Mouse (Mus musculus) granulocyte monocyte progenitor cell, adult 5-6 weeks (primary cell): ENCODE measurements around the gene Cdh5. TPM values are rescaled to one million over a fixed set of nuclear protein-coding genes. Genes with fewer than 3 reads are reported as not detected.

ENCODE experiments used
- ATAC-seq: replicated peaks from 2 replicates; pipeline ENCODE4 v1.8.0; 2016; ENCODE audit warnings: mild to moderate bottlenecking, moderate TSS enrichment, inconsistent platforms; ENCODE audit not compliant: poor library complexity, severe bottlenecking
- total RNA-seq, 2 experiments: library from RNA; stranded (forward) in 1 of 2; stranded (reverse) in 1 of 2; fragments of 200-712, 200-1000 nt in 1 of 2; fragments of >200 nt in 1 of 2; fragmentation: Nextera tagmentation in 1 of 2; gene quantifications; 2 replicates each; pipeline ENCODE4 v1.2.3; 2014 to 2017

The Cdh5 gene
- total RNA-seq, 2 experiments from 2014 or later, result not detected

DNA sequence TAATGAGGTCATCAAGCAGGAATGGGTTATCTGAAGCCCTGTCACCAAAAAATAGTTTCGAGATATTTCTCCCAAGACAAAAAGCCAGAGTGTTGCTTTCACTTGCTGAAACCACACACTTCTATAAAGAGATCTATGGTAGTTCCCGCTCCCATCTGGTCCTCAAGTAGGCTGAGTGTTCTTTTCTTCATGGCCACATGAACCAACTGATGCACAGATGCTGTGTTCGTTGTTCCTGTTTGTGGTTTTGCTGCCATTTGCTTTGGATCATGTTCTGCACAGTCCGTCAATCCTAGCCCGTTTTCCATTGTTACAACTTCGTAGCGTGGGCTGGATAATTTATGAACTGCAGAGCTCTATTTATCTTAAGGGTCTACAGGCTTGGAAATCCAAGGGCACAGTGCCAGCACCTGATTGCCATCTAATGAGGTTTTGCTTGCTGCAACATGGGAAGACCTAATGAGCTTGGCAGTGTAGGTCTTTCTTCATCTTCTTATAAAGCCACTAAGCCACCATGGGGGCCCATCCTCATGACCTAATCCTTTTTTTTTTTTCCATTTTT, 30.1 kb downstream of the Cdh5 start:
- peak; percentile 69 for ATAC-seq

DNA sequence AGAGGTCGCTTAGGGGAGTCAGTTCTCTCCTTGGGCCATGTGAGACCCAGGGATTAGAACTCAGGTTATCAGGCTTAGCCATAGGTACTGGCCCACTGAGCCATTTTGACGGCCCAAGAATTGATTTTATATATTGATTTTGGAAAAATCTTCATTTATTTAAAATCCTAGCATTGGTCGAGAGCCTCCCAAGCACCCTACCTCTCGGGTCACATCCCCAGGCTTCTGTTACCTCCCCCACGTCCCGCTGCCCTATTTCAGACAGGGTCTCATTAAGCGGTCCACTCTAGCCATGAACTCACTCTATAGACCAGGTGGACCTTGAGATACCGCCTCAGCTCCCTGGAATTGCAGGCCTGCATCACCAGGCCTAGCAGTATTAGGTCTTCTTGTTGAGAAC, 33.1 kb downstream of the Cdh5 start:
- ATAC-seq, result no peak

DNA sequence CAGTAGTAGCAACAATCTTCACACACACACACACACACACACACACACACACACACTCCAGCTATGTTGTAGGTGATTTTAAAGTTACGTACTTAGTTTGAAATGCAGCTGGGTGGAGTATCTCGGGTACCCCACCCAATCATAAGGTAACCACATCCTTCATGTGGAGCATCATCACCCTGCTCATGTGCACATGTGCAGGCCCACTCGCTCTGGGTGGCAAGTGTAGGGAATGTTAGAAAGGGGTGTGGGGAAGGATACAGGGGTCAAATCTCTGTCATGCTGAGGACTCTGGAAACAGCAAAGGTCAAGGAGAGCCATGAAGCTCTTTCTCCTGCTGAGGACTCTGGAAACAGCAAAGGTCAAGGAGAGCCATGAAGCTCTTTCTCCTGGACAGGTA, 34.9 kb downstream of the Cdh5 start:
- no peak for ATAC-seq

DNA sequence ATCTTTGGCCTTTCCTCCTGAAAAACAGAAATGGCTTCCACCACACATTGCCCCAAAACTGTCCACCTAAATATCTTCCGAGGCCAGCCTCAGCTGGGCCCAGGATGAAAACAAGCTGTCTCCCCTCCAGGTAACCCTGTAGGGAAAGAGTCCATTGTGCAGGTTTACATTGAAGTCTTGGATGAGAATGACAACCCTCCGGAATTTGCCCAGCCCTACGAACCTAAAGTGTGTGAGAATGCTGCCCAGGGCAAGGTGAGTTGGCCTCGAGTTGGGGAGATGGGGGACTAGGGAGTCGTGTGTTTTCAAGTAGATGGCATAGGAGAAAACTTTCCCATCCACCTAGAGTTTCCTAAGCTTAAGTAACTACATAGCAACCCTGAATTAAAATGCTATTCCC, 36.2 kb downstream of the Cdh5 start:
- no peak for ATAC-seq

DNA sequence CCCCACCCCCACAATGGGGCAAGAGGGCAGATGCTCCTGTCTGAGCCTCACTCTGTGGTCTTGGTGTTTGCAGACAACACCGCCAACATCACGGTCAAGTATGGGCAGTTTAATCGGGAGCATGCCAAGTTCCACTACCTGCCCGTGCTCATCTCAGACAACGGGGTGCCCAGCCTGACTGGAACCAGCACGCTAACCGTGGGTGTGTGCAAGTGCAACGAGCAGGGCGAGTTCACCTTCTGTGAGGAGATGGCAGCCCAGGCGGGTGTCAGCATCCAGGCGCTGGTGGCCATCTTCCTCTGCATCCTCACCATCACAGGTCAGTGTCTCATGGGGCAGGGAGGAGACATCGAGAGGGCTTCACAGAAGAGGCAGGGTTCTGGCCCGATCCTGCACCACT, 39.2 kb downstream of the Cdh5 start:
- no peak for ATAC-seq

DNA sequence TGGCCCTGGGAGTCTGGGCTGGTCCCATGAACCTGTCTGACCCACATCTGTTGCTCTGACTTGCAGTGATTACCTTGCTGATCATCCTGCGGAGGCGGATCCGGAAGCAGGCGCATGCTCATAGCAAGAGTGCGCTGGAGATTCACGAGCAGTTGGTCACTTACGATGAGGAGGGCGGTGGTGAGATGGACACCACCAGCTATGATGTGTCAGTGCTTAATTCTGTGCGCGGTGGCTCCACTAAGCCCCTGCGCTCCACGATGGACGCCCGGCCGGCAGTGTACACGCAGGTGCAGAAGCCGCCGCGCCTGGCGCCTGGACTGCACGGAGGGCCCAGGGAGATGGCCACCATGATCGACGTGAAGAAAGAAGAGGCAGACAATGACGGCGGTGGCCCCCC, 41.0 kb downstream of the Cdh5 start:
- ATAC-seq, result no peak

DNA sequence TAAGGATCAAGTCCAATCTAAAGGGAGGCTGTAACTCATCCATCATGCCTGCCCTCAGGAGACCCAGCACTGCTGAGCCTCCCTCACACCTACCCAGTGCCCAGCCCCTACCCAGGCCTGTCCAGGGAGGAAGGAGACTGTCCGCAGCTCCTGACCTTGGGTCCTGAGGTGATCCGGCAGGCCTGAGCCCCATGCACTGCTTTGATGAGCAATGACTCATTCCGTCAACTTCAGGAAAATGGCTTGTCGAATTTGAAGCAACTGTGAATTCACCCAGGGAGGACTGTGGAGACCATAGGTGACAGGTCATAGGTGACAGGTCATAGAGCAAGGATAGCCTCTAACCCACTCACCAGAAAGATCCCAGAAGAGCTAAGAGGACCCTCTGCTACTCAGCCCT, 42.0 kb downstream of the Cdh5 start:
- ATAC-seq, result no peak

DNA sequence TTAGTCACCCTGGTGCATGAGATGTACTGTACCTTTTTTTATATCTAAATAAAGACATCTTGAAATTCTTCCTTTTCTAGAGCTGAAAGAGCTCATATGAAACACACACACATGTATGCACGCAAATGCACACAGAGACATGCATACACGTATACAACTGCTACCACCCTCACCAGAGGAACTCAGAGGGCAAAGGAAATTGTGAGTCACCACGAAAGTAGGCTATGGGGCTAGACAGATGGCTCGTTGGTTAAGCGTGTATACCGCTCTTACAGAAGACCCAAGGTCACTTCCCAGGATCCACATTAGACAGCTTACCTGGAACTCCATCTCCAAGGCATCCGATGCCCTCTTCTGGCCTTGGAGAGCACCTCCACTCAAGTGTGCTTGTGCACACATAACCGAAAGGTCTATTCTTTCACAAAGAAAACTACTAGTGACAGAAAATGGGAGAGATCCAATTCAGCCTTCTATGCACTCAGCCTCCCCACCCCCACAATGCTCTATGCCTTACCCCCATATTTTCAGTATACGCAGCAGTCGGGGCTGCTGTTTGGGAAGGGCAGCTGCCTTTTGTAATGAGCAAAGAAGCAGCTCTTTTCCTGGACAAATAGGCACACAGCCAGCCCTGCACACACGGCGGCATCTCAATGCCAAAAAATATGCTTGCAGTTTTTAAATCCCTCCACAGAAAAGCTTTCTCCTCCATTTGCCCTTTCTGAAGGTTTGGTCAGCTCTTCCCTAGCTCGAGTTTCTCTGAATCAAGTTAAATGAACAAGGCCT, 43.2 kb downstream of the Cdh5 start:
- ATAC-seq, result no peak

DNA sequence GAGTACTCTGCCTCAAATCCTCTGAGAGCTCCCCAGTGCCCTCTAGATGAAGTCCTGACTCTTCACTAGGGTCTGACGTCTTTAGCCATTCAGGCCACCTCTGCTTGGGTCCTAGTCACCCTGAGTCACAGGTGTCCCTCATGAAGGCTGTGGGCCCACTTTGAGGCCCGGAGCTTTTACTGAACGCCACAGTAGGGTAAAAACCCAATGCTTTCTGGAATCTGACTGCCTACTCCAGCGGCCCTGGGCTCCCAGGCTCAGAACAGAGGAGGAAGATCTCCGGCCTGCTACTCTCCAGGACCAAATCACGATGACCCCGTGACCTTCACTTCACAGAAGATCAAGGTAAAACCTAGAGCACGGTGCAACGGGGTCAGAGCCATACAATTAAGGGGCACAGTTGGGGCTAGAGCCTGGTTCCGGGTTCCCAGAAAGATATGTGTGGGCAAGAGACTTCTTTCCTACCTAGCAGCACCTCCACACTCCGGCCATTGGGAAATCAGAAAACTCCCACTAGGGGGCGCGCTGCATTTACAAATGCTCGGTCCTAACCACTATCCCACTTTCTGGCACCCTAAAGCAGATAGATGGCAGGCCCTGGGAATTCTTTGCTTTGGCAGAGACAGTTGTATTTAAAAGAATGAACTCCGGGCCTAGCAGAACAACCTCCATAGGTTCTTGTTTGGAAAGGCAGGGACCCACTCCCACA, 44.7 kb downstream of the Cdh5 start:
- ATAC-seq, result peak; percentile 83

DNA sequence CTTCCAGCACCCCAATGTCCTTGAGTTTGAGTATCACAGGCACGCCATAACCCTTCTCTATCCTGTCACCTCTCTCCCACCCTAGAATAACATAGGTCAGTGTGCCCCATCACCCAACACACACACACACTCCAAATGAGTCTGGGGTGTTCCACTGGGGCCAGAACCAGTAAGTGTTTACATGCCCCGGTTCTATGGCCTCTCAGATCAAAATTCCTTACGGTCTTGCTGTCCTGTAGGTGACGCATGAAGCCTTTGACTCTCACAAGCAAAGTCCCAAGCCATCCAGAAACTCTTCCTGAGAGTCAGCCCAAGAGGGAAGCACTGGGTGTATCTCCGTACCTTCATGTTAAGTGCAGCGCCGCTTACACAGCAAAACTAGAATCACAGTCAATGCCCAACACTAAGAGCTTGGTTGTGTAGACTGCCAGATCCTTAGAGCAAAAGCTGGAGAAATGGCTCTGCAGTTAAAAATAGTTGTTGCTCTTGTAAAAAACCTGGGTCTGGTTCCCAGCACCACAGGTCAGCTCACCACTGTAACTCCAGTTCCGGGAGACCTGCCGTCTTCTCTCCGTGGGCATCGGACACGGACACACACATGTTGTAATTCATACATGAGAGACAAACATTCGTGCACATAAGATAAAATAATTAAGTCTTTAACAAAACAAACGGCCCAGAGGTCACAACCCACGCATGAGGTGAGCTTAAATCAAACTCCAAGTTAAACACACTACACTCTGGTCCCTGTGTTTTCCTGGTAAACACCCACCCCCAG, 45.5 kb downstream of the Cdh5 start:
- ATAC-seq, result 0 out of 2 replicates have a peak, but pooled peaks have one; percentile 19

DNA sequence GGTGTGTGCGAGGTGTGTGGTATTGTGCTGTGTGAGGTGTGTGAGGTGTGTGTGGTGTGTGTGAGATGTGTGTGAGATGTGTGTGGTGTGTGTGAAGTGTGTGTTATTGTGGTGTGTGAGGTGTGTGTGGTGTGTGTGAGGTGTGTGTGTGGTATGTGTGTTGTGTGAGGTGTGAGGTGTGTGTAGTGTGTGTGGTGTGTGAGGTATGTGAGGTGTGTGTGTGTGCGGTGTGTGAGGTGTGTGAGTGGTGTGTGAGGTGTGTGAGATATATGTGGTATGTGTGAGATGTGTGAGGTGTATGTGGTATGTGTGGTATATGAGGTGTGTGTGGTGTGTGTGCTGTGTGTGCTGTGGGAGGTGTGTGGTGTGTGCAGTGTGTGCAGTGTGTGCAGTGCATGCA, 46.5 kb downstream of the Cdh5 start:
- ATAC-seq, result no peak

DNA sequence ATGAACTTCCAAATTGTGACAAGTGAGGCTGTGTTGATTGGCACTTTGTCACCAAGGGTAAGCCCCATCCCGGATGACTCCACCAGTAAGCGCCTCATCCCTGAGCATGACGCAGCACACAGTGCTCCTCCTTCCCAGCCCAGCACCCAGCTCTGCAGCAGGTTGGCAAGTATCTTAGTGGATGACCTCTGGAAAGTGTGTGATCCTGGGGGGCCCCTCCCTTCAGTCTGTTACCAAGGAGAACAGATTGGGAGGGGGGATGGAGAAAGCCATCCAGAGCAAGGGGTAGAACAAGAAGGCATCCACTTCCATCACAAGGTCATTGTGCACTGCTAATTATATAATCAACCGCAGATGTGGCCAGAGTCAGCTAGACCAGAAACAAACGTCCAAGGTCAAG, 59.3 kb downstream of the Cdh5 start:
- no peak for ATAC-seq

DNA sequence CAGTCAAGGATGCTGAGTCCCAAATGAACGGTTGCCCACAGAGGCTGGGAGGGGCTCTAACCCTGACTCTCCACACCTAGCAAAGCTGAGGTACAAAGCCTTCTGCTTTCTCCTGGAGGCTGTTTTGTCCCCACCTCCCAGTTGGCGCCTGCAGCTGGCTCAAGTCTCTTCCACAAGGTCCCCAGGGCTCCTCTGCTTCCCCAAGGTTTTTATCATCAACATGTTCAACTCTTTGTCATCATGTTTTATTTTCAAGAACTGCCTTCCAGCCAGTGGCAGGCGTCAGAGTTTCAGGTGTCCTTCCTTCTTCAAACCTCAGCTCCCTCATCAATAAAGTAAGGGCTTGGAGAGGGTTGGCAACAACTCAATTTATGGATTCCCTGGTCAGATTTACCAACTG, 68.0 kb downstream of the Cdh5 start:
- no peak for ATAC-seq

DNA sequence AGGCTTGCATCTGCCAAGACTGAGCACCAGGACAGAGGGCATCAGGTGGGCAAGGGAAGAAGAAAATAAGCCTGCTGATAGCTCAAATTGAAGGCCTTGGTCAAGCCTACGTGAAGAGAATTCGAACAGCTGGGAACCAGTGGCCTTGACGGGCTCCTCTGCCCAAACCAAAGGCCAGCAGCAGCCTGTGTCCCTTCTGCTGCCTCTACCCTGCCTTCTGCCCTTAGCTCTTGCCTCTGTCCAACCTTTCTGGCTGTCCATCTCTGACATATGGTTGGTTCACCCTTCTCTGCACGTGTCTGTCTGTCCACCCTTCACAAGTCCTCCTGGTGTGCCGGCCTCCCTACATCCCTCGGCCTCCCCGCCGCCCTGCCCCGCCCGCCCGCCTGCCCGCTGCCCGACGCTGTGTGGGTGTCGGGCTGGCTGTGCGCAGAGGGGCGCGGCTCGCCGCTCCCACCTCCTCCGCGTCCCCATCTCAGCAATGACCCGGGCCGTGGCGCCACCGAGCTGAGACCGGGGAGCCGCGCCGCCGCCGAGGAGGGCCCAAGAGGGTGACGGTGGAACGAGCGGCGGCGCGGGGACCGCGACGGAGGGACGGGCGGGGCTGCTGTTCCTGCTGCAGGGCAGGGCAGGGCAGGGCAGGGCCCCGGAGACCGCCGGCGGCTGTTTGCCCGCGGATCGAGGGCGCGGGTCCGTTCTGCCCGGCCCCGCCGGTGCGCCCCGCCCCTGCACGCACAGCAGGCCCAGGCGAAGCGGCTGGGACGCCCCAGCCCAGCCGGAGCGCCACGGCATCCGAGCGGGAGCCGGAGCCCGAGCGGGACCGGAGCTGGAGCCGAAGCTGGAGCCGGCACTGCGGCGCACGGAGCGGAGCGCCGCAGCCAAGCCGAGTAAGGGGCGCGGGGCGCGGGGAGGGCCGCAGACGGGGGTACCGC, 69.0 kb downstream of the Cdh5 start, which contains the start of gene Bean1:
Gene Bean1 (plus strand): TSS at position 325 of the 932 bp plus-strand sequence.
- peak; percentile 75 for ATAC-seq

DNA sequence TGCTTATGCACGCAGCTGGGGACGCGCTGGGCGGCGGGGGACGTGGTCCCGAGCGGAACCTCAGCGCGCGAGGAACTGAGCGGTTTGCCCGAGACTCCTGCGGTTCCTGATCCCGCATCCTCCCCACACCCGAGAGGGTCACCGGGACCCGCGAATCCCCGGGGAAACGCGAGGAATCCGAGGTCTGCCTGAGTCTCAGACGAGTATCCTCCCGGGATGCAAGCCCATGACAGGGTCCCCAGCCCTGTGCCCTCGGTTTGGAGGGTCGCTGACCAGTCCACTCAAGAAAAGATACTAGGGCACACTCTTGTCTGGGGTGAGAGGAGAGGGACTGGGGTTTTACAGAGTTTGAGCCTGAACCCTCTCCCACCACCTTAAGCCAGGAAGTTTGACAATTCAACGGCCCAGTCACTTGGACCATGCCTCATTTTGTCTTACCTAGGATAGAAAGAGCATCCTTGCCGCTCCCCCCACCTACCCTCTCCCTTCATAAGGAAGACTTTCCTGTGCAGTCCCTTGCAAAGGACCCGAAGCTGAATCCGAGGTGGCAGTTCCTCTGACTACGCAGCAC, 69.7 kb downstream of the Cdh5 start:
- peak; percentile 23; the same call in 1 of the 2 replicates for ATAC-seq

DNA sequence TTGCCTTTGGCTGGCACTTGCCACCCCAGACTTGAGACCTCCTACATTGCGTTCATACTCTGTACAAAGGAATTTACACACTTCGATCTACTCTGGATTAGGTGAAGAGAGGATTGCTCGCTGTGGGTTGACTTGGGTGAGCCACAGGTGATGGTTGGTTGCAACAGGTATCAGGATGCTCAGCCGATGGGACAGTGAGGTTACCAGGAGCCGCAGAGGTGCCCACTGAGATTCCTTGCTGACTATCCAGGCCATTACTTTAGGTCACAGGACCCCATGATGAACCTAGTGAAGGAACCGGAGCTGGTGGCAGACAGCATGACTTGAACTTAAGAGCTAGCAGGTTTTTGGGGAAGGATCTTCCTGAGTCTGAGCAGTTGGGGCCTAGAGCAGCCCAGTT, 71.0 kb downstream of the Cdh5 start:
- ATAC-seq, result no peak

DNA sequence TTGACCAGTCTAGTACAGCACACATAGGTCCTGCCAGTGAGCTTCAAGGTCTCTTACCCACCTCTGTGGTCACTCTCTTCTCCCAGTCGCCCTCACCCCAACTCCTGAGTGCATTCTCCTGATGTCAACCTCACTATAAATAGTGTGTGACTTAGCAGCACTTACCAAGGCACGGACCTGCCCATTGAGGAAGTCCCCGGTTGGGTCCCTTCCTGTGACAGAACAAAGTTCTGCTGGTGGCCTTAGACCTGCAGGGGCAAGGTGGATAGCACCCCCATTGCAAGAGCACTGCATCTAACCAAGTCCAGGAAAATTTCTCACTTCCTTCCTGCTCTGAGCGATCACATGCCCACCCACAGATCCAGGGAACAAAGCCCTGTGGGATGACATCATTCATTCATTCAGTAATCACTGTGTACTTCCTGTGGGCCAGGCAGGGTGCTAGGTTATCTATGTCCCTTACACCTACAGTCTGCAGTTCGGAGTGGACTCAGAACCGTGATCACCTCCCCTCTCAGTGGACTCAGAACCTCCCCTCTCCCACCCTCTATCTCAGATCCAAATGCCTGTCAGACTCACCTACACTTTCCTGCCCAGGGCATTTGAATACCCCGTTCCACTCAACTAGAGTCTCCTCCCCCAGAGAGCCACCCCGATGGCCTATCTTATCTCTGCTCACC, 74.6 kb downstream of the Cdh5 start:
- peak; percentile 60 for ATAC-seq

DNA sequence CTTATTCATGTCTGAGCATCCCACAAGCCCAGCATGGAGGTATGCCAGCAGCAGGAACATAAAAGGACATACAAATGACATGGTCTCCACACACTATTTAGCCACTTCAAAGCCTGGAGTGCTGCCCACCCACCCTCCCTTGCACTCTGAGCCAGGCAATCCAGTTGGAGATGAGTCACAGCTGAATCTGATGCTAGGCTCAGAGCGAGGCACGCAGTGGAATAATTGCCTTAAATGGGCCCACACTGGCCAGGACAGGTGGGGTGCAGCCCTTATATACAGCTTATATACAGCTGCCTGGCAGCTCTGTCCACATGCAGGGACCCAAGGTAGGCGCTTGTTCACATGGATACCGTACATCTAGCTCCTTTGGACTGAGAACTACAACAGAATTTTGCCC, 75.6 kb downstream of the Cdh5 start:
- no peak for ATAC-seq

DNA sequence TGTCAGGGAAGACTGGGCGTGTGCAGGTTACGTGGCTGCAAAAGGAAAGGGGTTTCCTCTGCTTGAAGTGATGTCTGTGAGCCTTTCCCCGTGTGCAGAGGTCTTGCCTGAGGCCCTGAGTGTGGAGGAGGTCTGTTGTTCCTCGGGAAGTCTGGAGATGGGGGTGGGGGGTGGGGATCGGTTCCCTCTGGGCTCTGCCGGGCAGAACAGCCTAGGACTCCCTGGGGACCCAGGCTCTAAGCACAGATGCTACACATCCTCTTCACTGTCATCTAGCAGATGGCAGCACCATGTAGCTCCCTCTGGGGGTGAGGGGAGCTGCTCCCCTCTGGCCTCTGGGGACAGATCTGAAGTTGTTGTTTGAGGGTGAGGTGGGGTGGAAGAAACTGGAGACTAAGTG, 83.5 kb downstream of the Cdh5 start:
- no peak for ATAC-seq
